Mouse (Mus musculus) embryonic fibroblast, embryonic 13.5 days (primary cell): ENCODE measurements around the gene Dlgap5.

Experiments
- CTCF ChIP-seq: IDR thresholded peaks from 2 replicates; pipeline ENCODE4 v1.5.1; 2011; ENCODE audit warnings: mild to moderate bottlenecking, control low read depth, low read length, moderate library complexity, borderline replicate concordance; ENCODE audit not compliant: insufficient read depth
- POLR2A ChIP-seq: IDR thresholded peaks from 2 replicates; pipeline ENCODE4 v1.6.1; 2011; ENCODE audit warnings: low read depth, mild to moderate bottlenecking, control low read depth, low read length, moderate library complexity

GRCm38 (mm10) chr14:47465468-47466175 lies 47.4 kb upstream of the Dlgap5 start:
- TF ChIP-seq CTCF (no peak), POLR2A (no peak)
